Mouse (Mus musculus) brain, embryonic 14.5 days (tissue): ENCODE measurements at regions not wholly inside any gene's neighbourhood (a gene's known extent, or its start where the extent isn't known, plus 50 kb on each side); places are given as distances from the start of the nearest gene placed in this dataset.

ENCODE experiments used
- CTCF ChIP-seq: fragments of 200-500 bp; IDR thresholded peaks from 2 replicates; pipeline ENCODE4 v1.5.1; 2012; ENCODE audit warnings: inconsistent platforms, mild to moderate bottlenecking, moderate library complexity, borderline replicate concordance; ENCODE audit not compliant: insufficient read depth, insufficient read length; ENCODE audit errors: extremely low read depth
- POLR2A ChIP-seq: fragments of 200-500 bp; IDR thresholded peaks from 2 replicates; pipeline ENCODE4 v1.6.1; 2012; ENCODE audit warnings: mild to moderate bottlenecking, inconsistent platforms, borderline replicate concordance; ENCODE audit not compliant: poor library complexity, insufficient read depth, insufficient read length, severe bottlenecking; ENCODE audit errors: extremely low read depth

GRCm38 (mm10) chr10:11960327-11960922 lies 617.2 kb downstream of the Epm2a start:
- TF ChIP-seq POLR2A (no peak), CTCF (no peak)
